Mouse (Mus musculus) adrenal gland, adult 2 months (tissue): ENCODE measurements around the gene Lmnb2. TPM values are rescaled to one million over a fixed set of nuclear protein-coding genes. Genes with fewer than 3 reads are reported as not detected.
A peak's percentile ranks its signal among the peaks of the same experiment; 100 is the strongest.

ENCODE experiments used
- DNase-seq: peaks from one replicate; pipeline ENCODE4 v3.0.0; 2021
- polyA plus RNA-seq: library from polyadenylated mRNA; depleted of rRNA; stranded (reverse); fragments of >200 nt; gene quantifications from 2 replicates; pipeline ENCODE4 v1.2.3, GENCODE M21; 2012
- total RNA-seq, 2 experiments: library from RNA; stranded (reverse); gene quantifications; 2 replicates each; pipeline ENCODE4 v1.2.3; 2021

The Lmnb2 gene
- total and polyA plus RNA-seq, 3 experiments, result 10.8 to 17.9 (median 11.4) TPM

DNA sequence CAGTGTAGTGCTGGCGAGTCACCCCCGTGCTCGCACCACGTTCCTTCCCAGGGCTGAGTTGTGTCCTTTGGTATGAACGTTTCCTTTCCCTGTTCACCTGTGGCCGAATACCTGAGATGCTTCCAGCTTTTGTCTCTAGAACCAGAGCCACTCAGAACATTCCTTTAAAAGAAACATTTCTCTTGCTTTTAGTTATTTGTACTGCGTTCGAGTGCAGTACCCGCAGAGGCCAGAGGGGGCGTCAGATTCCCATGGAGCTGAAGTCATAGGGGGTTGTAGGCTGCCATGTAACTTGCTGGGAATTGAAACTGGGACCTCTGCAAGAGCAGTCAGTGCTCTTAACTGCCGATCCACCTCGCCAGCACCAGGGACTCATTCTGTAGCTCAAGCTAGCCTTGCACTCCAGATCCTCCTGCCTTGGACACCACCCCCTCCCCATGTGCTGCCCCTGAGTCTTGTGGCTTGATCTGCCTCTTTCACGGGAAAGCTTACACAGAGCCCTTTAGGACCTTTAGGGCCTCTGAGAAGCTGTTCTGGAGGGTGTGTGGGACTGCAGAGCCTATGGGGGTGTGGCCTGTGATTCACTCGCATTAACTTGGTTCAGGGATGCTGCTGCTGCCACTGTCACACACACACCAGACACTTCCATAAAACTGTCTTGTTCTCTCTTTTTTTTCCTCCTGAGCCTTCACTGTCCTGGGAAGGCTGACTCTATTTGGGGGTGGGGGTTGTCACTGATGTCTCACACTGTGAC, 28.8 kb upstream of the Lmnb2 start:
- DNase-seq, result no peak

DNA sequence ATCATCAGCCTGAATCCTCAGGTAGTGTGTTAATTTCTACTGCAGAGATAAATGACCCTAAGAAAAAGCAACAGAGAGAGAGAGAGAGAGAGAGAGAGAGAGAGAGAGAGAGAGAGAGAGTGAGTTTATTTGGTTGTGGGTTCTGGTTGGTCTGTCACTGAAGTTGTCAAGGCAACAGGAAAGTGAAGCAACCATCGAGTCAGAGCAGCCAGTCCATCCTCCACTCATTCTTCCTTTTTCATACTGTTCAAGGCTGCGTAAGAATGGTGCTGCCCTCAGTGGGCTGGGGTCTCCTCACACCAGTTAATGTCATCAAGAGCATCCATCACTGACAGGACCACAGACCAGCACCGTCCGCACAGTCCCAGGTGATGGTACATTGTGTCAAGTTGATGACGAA, 26.2 kb upstream of the Lmnb2 start:
- DNase-seq, result no peak

DNA sequence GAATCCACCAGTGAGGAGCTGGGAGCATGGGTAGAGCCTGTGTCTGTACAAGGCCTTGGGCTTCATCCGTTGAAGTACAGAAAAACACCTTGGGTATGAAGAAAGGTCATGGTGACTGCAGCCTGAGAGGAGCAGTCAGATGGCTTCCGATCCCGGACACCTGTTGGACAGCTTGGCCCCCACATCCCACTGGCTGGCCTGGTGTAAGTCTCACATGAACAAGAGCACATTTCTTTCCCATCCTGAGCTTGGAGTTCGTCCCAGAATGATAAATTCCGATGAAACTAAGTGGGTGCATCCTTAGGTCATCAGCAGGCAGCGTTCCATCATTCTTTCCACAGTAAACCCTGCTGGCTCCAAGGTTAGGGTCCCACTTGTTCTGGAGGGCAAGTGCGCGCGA, 25.7 kb upstream of the Lmnb2 start:
- DNase-seq, result peak; percentile 28

DNA sequence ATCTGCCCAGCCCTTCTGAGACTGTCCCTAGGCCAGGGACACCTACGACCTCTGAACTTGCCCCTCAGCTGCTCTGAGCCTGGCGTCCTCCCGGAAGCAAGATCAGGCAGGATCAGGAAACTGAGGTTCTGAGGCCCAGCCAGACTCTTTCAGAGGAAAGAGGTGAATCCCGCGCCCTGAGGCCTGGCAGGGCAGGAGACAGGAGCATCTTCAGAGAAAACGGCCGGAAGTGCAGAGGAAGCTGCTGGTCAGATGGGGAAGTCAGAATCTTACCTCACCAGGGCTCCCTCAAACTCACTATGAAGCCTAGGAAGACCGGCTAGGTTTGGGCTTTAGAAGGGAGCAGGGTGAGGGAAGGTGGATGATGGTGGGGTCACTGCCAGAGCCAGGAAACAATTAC, 24.9 kb upstream of the Lmnb2 start:
- no peak for DNase-seq

DNA sequence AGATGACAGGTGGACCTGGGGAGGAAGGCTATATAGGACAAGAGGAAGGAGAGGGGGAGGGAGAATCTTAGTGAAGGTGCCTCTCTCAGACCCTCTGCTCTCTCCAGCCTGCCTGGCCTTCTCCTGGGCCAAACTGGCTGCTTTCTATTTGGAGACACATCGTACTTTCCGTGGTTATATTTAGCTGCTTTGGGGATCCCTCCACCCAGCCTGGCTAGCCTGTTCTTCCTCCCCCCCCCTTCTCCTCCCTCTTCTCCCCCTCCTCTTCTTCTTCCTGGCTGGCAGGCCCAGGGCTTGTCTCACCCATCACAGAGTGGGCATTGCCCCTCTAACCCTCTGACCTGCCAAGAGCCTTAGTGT, 22.9 kb upstream of the Lmnb2 start:
- DNase-seq, result no peak

DNA sequence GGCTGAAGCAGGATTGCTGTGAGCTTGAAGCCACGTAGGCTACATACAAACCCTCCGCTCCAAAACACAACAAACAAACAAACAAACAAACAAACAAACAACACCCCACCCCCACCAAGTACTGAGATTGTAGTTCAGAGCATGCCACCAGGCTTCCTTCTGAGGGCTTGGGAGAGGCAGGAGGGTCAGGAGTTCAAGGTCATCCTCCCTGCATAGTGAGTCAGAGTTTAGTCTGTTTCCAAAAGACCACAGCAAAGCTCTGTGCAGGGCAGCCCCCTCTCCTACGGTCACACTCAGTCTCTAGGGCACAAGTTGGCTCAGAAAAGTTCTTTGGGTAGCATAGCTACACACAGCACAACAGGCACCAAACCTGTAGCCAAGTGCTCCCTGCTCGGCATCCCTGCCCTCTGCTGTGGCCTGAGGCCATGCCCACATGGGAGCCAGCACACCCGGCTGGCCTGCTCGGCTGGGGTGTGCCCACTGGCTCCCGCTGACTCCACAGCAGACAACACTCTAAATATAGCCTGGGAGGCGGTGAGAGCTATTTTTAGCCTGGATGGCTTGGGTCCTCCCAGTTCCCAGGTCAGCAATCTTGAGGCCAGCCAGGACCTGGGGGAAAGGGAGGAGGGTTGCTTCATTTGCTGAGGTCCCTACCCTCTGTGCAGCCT, 22.4 kb upstream of the Lmnb2 start:
- DNase-seq, result peak; percentile 81

DNA sequence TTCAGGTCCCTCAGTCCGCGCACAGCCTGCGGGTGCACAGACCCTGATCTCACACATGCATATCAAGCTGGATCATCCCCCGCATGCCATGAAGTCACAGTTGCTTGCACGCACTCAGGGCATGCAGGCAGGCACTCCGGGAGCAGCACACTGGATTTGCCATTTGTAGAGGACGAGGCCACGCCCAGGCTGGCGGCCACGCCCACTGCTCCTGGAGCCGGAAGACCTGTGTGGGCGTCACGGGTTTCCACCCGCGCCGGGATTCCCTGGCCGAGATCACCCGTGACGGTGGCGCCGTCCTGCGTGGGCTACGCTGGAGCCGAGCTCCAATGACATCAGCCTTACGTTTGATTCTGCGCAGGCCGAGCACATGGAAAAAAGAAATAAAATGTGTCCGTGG, 21.6 kb upstream of the Lmnb2 start:
- DNase-seq, result peak; percentile 91

DNA sequence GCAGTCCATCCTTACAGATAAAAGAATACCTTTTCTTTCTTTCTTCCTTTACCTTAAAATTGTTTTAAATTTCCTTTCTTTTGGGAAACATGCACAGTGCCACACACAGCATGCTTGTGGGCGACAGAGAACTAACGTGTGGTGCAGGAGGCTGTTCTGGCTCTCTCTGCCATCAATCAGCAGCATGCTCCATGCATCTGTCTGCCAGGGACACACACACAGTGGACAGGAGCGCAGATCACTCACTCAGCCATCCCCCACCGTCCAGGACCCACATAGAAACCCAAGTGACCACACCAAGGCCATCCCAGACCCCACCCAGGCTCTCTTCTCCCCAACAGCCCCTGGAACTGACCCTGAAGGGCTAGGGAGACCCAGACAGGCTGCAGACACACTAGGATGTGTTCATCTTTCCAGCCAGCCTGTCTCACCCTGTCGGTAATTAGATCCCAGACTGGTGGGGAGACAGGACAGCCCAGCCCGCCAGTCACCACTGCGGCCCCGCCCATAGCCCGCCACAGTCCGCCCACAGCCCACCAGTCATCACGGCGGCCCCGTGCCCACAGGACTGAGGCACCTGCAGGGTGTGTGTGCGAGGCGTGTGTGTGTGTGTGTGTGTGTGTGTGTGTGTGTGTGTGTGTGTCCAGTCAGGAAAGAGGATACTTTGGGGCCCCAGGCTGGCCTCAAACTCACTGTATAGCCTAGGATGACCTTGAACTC, 20.9 kb upstream of the Lmnb2 start:
- DNase-seq, result no peak

DNA sequence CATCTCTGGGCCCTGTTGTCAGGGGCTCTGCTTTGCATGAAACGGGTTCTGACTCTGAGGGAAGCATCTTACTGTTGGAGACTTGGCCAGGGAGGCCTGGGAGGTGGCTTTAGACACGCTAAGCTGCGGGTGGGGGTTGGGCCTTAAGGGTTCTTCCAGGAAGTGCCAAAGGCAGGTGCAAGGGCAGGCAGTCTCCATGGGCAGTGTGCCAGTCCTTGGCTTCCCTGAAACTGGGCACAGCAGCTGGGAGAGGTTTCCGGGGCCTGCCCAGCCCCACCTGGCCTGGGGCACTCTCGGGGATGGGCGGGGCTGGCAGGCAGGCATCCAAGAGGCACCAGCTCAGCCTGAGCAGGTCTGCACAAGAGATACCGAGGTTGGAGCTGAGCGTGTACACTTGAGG, 19.6 kb upstream of the Lmnb2 start:
- DNase-seq, result no peak

DNA sequence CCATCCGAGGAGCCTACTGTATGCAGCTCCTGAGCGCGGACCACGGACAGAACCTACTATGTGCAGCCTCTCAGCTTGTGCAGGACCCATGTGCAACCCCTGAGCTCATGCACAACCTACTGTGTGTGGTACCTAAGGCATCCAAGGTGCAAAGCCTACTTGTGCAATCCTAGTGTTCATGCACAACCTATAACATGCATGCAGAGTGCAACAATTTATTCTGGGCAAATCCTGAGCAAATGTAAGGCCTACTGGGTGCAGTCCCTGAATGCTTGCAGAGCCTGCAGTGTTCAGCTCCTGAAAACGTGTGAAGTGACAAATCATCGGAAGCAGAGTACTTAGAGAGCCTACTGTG, 18.7 kb upstream of the Lmnb2 start:
- no peak for DNase-seq

DNA sequence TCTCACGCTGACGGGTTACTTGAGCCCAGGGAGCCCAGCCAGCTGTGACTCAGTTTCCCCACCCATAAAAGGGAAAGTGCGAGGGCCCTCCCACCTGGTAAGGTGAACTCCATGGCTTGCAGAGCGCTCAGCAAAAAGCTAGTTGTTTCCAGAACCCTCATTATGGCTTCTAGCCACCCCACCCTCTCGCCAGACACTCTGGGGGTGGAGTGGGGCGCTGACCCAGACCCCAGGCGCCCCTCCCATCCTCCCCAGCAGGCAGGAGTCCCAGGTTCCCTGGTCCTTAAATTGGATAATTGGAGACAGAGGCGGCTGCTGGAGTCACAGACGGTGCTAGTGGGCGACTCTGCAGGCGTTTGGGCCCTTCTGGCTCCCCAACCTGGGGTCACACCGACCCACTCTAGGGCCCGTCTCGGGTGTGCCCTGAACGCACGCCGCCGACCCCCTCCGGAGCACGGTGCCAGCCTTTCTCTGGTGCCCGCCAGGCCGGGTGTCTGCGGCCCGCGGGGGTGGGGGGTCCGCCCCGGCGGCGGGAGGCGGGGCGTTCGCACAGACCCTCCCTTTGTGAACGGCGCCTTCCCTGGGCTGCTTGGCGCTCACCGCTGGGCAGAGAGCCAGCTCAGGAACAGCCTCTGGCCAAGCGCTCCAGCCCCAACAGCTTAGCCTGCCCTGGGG, 18.2 kb upstream of the Lmnb2 start:
- peak; percentile 79 for DNase-seq

DNA sequence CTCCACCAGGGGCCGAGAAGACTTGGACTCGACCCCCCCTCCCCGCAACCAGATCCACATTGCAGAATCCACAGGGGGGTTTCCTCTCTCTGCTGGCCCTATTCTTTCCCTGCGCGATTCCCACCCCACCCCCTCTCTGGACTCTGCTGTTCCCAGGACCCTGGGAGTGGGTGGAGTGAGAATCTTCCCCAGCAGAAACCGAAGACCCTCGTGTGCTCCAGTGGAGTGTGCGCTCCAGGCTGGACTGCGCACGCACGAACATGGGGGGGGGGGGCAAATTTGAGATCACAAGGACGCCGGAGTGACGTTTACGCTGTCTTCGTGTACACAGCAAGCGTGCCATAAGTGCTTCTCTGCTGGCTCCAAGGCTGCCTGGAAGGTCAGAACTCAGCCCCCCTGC, 17.7 kb upstream of the Lmnb2 start:
- no peak for DNase-seq

DNA sequence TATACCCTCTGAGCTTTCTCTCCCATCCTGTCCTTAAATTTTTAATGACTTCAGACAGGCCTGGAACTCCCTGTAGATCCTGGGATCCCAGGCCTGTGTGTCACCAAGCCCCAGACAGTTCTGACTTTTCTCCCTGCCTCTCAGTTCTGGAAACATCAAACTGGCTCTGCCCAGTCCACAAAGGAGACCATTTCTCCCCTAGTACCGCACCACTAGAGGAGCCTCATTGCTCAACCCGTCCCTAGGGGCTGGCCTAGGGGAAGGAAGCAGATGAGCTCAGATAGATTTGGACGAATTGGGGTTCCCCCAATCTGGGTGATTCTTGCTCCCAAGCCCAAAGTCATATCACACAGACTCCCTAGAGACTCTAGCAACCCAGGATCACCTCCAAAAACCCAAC, 17.2 kb upstream of the Lmnb2 start:
- no peak for DNase-seq

DNA sequence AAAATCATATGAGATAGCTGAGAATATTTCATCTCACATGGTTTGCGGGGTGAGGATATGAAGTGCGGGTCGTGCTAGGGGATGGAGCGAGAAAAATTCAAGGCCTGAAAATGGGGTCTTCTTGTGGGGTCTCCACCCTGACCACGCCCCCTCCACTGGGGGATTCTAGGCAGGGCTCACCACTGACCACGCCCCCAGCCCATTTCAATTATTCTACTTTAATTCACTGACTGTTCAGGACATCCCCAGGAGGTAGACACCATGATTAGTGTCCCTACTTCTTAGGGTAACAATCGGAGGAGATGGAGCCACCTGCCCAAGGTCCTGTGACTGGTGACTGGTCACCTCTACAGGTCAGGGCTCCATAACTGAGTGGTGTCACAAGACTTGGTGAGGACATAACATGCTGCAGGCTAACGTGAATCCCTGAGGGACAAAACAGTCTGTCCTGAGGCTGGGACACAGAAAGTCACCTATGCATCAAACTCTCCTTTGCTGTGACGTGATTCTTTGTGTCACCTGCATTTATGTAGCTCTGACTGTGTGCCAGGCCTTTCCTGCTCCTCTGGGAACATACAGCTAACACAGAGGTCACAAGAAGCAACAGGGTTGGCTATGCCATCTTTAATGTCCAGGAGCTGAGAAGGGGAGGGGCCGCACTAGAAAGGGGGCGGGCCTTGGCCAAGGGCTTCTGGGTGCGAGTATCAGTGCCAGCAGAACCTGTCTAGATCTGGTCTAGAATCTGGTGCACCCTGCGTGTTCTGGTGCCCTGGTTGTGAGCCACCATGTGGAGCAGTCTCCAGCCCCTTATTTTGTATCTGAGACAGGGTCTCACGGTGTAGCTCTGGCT, 16.3 kb upstream of the Lmnb2 start:
- no peak for DNase-seq

DNA sequence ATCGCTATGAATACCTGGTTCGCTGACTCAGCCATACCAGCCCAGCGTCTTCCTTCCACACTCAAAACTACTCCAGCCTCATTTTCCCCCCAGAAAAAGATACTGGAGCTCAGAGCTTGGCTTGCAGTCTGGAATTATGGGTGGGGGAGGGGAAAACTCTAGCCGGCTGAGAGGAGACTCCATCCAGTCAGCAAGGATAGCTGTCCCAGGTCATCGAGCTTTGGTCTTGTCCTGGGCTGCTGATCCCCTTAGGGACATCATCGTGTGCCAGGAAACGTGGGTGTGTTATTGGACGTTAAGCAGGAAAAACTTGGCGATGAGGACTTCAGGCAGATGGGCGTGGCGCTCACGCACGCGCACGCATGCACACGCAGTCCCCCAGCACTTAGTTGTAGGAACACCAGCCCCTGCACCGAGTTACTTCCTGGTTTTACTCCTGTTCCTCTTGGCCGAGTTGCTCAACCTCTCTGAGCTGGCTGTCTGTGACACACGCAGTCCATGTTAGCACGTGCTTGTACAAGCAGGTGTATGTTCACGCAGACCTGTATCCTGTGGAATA, 15.5 kb upstream of the Lmnb2 start:
- DNase-seq, result peak; percentile 46

DNA sequence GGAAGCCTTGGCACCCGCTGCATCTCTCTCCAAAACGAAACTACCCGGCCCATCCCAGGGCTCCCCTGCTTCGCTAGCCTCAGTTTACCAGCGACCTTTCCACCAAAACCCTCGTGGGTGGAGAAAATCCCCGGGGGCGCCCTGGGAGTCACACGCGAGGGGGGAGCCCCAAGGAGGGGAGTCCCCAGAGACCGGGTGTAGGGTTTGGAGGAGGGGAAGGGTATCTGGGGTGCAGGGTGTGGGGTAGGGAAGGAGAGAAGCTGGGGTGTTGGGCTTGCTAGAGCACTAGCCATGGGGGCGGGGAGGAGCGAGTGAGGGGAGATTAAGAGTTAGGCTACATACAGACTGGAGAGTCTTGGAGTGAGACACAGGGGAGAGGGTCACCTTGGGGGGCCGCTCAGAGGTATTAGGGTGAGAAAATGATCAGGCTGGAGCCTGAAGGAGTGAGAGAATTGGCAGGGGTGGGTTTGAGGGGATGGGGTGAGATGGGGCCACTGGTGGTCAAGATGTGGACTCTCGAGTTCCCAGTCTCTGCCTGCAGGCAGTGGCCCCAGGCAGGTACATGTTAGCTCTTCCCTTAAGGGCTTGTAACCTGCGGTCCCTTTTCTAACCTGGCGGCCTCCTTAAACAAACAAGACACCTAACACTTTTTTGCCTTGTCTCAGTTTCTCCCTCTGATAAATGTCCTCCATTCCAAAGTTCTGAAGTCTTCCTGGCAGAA, 14.8 kb upstream of the Lmnb2 start:
- DNase-seq, result peak; percentile 37

DNA sequence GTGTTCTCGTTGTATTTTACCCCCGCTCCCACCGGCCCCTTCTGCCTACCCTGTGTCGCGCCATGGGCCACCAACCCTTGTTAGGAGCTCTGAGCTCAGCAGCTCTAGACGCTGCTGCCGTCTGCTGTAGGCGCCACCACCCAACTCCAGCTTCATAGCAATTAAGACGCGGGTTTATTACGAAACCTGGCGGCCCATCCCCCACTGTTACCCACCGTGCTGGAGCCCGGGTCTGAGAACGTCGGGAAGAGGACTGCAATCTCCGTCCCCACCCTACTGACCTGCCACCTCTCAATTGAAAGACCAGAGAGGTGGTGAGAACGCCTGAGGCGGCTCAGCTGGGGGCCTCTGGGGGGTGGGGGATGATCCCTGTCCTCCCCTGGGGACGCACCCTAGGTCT, 14.2 kb upstream of the Lmnb2 start:
- DNase-seq, result no peak

DNA sequence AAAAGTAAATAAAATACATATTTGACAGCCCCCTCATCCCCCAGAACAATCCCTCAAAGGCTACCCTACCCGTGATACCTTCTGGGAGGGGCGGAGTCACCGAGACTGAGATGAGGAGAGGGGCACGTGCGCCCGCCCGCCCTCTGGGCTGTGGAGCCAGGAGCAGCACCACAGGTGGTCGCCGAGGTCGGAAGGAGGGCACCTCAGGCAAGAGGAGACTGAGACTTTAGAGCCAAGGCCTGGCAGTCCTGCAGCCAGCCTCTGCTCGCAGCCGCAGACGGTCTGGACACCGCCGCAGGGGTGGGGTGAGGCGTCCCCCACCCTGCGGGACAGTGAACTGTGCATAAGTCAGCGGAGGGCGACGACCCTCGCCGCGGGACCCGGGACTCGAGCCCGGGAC, 13.7 kb upstream of the Lmnb2 start:
- DNase-seq, result no peak

DNA sequence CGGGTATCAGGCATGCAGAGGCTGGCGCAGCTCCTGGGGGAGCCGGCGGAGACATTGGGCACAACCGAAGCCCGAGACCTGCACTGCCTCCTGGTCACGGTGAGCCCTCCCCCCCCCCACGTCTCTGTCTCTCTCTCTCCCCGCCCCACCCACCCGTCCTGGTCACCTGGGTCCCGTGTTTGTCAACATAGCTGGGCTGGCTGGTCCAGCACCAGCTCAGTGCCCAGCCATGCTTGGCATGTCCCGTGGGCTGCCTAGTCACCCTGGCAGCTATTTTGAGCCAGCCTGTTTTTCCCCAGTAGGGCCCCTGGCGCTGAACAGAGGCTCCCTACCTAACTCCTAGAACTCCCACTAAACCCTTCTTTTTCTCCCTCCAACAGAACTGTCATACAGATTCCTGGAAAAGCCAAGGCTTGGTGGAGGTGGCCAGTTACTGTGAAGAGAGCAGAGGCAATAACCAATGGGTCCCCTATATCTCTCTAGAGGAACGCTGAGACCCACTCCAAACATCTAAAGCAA, 13.2 kb upstream of the Lmnb2 start:
- peak; percentile 71 for DNase-seq

DNA sequence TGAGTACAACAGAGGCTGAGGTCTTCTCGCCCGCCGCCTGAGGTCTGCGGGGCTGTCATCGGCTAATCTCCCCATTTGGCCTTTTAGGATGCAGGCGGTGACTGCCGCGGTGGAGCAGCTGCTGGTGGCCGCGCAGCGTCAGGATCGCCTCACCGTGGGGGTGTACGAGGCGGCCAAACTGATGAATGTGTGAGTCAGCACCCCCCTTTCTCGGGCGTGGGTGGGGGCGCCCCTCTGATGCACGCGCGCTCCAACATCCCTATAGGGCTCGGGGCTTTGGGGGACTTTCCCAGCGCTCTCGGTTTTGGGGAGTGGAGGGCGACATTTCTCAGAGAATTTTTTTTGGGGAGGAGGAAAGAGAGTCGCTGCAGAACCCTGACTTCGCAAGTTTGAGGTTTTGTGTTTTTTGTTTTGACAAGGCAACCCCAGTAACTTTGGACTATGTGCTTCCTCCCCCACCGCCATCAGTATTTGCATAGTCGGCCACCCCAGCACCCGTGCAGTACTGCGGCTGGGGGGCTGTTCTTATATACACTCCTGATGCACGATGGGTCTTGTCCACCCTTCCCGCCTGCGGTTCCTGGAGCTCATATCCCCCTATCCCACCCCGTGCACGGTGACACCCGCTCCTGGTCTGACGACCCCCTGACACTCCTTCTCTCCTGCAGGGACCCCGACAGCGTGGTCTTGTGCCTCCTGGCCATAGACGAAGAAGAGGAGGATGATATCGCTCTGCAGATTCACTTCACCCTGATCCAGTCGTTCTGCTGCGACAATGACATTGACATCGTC, 12.5 kb upstream of the Lmnb2 start:
- DNase-seq, result peak; percentile 72
